Mouse (Mus musculus) midbrain, embryonic 14.5 days (tissue): ENCODE data around the gene Ndufb10. TPM values are rescaled to one million over a fixed set of nuclear protein-coding genes. Genes with fewer than 3 reads are reported as not detected.
A peak's percentile ranks its signal among the peaks of the same experiment; 100 is the strongest.
"Not testable (repeated sequence)": the region's sequence is repeated elsewhere in the genome, so short reads cannot be mapped to it uniquely, and the experiment has no call there.

ENCODE experiments used
- ATAC-seq: fragments of 200-750 bp; cut with Nextera tagmentation; 2 replicates; pipeline ENCODE4 v1.8.0; 2017; ENCODE audit warnings: moderate number of reproducible peaks, moderate library complexity; ENCODE audit not compliant: low FRiP score, low TSS enrichment
- DNase-seq: peaks from one replicate; pipeline ENCODE4 v3.0.0-alpha.2; 2015
- H3K27ac ChIP-seq: fragments of 300-500 bp; sonication (generic); replicated peaks from 2 replicates; pipeline ENCODE4 v1.5.1; 2014; ENCODE audit warnings: mild to moderate bottlenecking, low read depth, low read length, moderate library complexity
- H3K27me3 ChIP-seq: fragments of 300-500 bp; sonication (generic); 2 replicates; pipeline ENCODE4 v1.6.1; 2014; ENCODE audit warnings: low read length, control low read depth, mixed read lengths; ENCODE audit not compliant: control insufficient read depth, insufficient read depth
- H3K36me3 ChIP-seq: fragments of 300-500 bp; sonication (generic); 2 replicates; pipeline ENCODE4 v1.6.1; 2014; ENCODE audit warnings: low read length, control low read depth; ENCODE audit not compliant: control insufficient read depth, insufficient read depth
- H3K4me1 ChIP-seq: fragments of 300-500 bp; sonication (generic); 2 replicates; pipeline ENCODE4 v1.6.1; 2014; ENCODE audit warnings: mild to moderate bottlenecking, antibody characterized with exemption, low read length, control low read depth; ENCODE audit not compliant: control insufficient read depth, insufficient read depth
- H3K4me2 ChIP-seq: fragments of 300-500 bp; sonication (generic); 2 replicates; pipeline ENCODE4 v1.6.1; 2014; ENCODE audit warnings: mild to moderate bottlenecking, low read length, moderate library complexity
- H3K4me3 ChIP-seq: fragments of 300-500 bp; sonication (generic); replicated peaks from 2 replicates; pipeline ENCODE4 v1.5.1; 2014; ENCODE audit warnings: low read depth, low read length
- H3K9ac ChIP-seq: fragments of 300-500 bp; sonication (generic); replicated peaks from 2 replicates; pipeline ENCODE4 v1.6.1; 2014; ENCODE audit warnings: mild to moderate bottlenecking, low read length, moderate library complexity
- H3K9me3 ChIP-seq: fragments of 300-500 bp; sonication (generic); 2 replicates; pipeline ENCODE4 v1.6.1; 2016; ENCODE audit warnings: low read length, control low read depth, mixed read lengths; ENCODE audit not compliant: control insufficient read depth
- WGBS: fragments of 180-500 bp; shearing (Covaris S2); extraction: QIAGEN DNeasy Blood & Tissue Kit; methylation state at CpG from one replicate; pipeline ENCODE4 v1.1.7; 2014; 5-methylcytosine and 5-hydroxymethylcytosine counted together
- polyA plus RNA-seq: library from polyadenylated mRNA; unstranded; fragments of >200 nt; fragmentation: Nextera tagmentation; extraction: Ambion mirVana; gene quantifications from 2 replicates; pipeline ENCODE4 v1.2.1, GENCODE M21; 2014

Gene Ndufb10
- polyA plus RNA-seq, 1 experiment from 2014 or later = 282 TPM

- Histone ChIP-seq H3K4me2 (peak overlapping the region; percentile 84), H3K4me1 (peaks cover 9% of the 10 kb centered on the region), H3K9me3 (no peaks in the 10 kb centered on the region), H3K36me3 (peaks cover 29% of the 10 kb centered on the region), H3K27ac (peak overlapping the region; percentile 84), H3K4me3 (peak overlapping the region; percentile 85), H3K27me3 (no peaks in the 10 kb centered on the region), H3K9ac (peak overlapping the region; percentile 80)
- under 1% methylated on average over 61 of the region's 61 CpGs for WGBS
- ATAC-seq (peak; percentile 97), DNase-seq (peak; percentile 99)
These were observed 4.6 kb downstream of the Ndufb10 start for GRCm38 (mm10) chr17:24719494-24720222.

DNA sequence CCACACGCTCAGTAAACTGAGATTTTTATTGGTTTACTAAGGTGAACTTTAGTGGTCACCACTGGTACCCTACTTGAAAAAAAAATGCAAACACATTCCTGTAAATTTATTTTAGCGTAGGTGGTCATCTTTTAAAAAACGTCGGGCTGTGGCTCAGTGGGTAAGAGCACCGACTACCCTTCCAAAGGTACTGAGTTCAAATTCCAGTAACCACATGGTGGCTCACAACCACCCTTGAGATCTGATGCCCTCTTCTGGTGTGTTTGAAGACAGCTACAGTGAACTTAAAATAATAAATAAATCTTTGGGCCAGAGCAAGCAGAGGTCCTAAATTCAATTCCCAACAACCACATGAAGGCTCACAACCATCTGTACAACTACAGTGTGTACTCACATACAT lies 5.3 kb downstream of the Ndufb10 start:
- H3K4me3 ChIP-seq = peak overlapping the region; percentile 85
- not testable (repeated sequence) for H3K27me3 ChIP-seq, ATAC-seq, H3K4me1 ChIP-seq, DNase-seq, H3K27ac ChIP-seq, H3K9me3 ChIP-seq
- H3K4me2 ChIP-seq = peak overlapping the region; percentile 84
- WGBS = 68% methylated on average over 5 of the region's 5 CpGs
- H3K9ac ChIP-seq = peak overlapping the region; percentile 80; the same call in 1 of the 2 replicates
- H3K36me3 ChIP-seq = peaks cover 29% of the 10 kb centered on the region

DNA sequence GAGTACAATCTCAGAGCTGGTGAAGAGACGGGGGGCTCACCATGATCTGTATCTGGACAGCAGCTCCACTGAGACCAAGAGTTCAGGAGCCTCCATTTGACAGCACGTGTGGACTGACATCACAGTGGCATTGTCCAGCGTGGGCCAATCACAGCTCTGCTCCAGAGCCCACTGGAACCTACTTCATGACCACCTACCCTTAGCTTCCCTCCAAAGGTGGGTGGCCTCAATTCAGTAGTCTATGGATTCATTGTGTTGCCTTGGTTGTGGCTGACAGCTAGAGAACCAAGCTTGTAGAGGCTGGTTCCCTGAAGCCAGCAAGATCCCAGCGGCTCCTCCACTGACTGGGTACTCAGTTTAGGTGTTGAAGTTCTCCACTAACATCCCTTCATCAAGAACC lies 6.3 kb downstream of the Ndufb10 start, which contains the start of the genes Rnf151 and Rps2:
TSS of gene Rnf151 (minus strand) at position 121 of the 400 bp plus-strand sequence.
TSS of gene Rps2 (plus strand) at position 174 of the 400 bp plus-strand sequence.
- Histone ChIP-seq H3K9me3 (no peaks in the 10 kb centered on the region), H3K27me3 (no peaks in the 10 kb centered on the region)

DNA sequence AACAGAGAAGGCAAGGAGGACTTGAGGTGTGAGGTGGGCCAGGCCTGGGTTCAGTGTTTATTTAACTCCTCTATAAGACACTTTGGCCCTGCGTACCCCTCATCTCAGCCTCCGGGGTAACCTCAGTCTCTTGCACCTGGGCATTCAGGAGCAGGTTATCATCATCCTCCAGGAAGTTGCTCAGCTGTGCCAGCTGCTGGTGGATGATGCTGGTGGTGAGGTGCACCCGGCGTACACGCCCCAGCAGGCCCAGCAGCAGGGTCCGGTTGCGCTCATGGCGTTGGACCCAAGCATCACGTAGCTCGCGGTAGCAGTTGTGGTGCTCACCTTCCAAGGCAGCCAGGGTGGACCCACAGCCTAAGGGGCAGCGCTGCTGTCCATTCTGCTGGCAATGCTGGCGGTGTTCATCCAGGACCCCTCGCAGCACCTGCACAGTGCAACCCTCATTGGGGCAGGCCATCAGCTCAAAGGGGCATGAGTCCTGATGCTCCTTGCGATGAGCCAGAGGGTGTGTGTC lies 8.1 kb downstream of the Ndufb10 start:
- Histone ChIP-seq H3K36me3 (peaks cover 15% of the 10 kb centered on the region), H3K9ac (no peak overlapping the region), H3K27me3 (no peaks in the 10 kb centered on the region), H3K27ac (no peak overlapping the region), H3K9me3 (no peaks in the 10 kb centered on the region), H3K4me3 (no peak overlapping the region), H3K4me2 (no peak overlapping the region), H3K4me1 (no peaks in the 10 kb centered on the region)
- DNase-seq (no peak), ATAC-seq (no peak)
- WGBS = 95% methylated on average over 15 of the region's 15 CpGs

More for the DNA sequence above, 6.3 kb downstream of the Ndufb10 start, which contains the start of the genes Rnf151 and Rps2:
- 87% methylated on average over 4 of the region's 4 CpGs for WGBS
- Histone ChIP-seq H3K36me3 (peaks cover 29% of the 10 kb centered on the region), H3K9ac (no peak within 1 kb of the TSS; the same call in 1 of the 2 replicates), H3K4me1 (peaks cover under 1% of the 10 kb centered on the region; the same call in 1 of the 2 replicates), H3K27ac (no peak within 1 kb of the TSS), H3K4me3 (peak within 1 kb of the TSS; percentile 85; the same call in 1 of the 2 replicates), H3K4me2 (peak within 1 kb of the TSS; percentile 84)
- ATAC-seq = no peak
- DNase-seq = no peak

DNA sequence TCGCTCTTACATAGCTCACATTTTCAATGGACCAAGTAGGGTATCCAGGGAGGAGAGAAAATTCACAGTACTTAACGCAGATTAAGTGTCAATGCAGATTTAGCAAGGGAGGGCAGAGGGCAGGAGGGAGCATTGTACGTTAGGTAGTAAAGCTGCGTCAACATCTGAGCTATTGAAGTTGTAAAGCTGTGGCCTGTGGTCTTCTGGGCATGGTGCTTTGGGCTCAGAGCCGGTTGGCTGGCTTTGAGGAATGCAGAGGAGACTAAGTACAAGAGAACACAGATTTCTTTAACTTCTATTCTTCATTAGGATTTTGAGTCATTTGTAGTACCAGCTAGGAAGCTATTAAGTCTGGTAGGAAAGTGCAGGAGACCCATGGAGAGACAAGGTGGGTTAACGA lies 8.7 kb downstream of the Ndufb10 start:
- Histone ChIP-seq H3K36me3 (peaks cover 13% of the 10 kb centered on the region; the same call in 1 of the 2 replicates), H3K4me2 (no peak overlapping the region), H3K9ac (no peak overlapping the region), H3K27ac (no peak overlapping the region), H3K4me3 (no peak overlapping the region), H3K4me1 (no peaks in the 10 kb centered on the region), H3K9me3 (no peaks in the 10 kb centered on the region), H3K27me3 (no peaks in the 10 kb centered on the region)
- no peak for ATAC-seq
- no peak for DNase-seq
- WGBS = 11% methylated on average over 6 of the region's 6 CpGs

DNA sequence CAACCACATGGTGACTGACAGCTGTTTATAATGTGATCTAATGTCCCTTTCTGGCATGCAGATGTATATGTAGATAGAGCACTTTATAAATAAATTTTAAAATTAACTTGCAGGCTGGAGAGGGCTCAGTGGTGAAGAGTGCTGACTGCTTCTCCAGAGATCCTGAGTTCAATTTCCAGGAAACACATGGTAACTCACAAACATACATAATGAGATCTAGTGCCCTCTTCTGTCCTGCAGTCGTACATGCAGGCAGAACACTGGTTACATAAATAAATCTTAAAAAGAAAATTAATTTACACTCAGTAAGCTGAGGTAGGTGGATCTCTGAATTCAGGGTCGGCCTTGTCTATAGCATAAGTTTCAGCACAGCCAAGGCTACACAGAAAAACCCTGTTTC lies 15.6 kb downstream of the Ndufb10 start:
- DNase-seq (peak; percentile 52), ATAC-seq (no peak)
- no peak overlapping the region for H3K4me2 ChIP-seq
- 27% methylated on average over 2 of the region's 2 CpGs for WGBS
- H3K27me3 ChIP-seq = no peaks in the 10 kb centered on the region
- peaks cover 10% of the 10 kb centered on the region; the same call in 1 of the 2 replicates for H3K4me1 ChIP-seq
- H3K36me3 ChIP-seq = peaks cover 19% of the 10 kb centered on the region
- H3K27ac ChIP-seq = no peak overlapping the region
- H3K9ac ChIP-seq = no peak overlapping the region
- no peak overlapping the region for H3K4me3 ChIP-seq
- no peaks in the 10 kb centered on the region for H3K9me3 ChIP-seq

DNA sequence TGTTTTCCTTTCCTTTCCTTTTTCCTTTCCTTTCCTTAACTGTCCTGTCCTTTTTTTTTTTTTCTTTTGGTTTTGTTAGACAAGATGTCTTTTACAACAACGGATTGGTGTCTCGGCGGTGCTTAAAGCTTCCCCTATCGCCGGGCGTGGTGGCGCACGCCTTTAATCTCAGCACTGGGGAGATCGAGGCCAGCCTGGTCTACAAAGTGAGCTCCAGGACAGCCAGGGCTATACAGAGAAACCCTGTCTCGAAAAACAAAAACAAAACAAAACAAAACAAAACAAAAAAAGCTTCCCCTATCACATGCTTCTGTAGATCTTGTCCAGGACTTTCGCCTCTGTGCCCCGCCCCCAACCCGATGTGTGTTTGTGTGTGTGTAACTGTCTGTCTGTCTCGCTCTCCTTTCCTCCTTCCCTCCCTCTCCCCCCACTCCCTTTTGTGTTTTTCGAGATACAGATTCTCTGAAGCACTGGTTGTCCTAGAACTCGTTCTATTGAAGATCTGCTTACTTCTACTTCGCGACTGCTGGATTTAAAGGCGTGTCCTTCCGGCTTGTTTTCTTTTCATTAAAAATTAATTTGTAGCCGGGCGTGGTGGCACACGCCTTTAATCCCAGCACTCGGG lies 16.4 kb downstream of the Ndufb10 start:
- Histone ChIP-seq H3K36me3 (peaks cover 24% of the 10 kb centered on the region), H3K9ac (peak overlapping the region; percentile 58), H3K4me2 (peak overlapping the region; percentile 77), H3K4me1 (peaks cover 10% of the 10 kb centered on the region; the same call in 1 of the 2 replicates), H3K9me3 (no peaks in the 10 kb centered on the region), H3K27ac (peak overlapping the region; percentile 77), H3K27me3 (no peaks in the 10 kb centered on the region), H3K4me3 (peak overlapping the region; percentile 68)
- WGBS = 5% methylated on average over 24 of the region's 24 CpGs
- DNase-seq (peak; percentile 28), ATAC-seq (no peak; the same call in 1 of the 2 replicates)

GRCm38 (mm10) chr17:24706982-24707800 lies 17.1 kb downstream of the Ndufb10 start, which contains the start of gene Tbl3:
Gene Tbl3 (minus strand): TSS chr17:24707660.
- DNase-seq = peak; percentile 98
- 4% methylated on average over 32 of the region's 32 CpGs for WGBS
- Histone ChIP-seq H3K9me3 (no peaks in the 10 kb centered on the region), H3K9ac (peak within 1 kb of the TSS; percentile 58), H3K4me2 (peak within 1 kb of the TSS; percentile 77), H3K4me3 (peak within 1 kb of the TSS; percentile 68), H3K4me1 (peaks cover 10% of the 10 kb centered on the region; the same call in 1 of the 2 replicates), H3K27ac (peak within 1 kb of the TSS; percentile 77), H3K36me3 (peaks cover 29% of the 10 kb centered on the region), H3K27me3 (no peaks in the 10 kb centered on the region)
- ATAC-seq = peak; percentile 87
